Mouse (Mus musculus): Measurements from ENCODE around the gene Nt5c3b. TPM values are rescaled to one million over a fixed set of nuclear protein-coding genes. Genes with fewer than 3 reads are reported as not detected.

The Nt5c3b gene
- polyA plus RNA-seq, 1 experiment from 2014 or later: 69.6 TPM

DNA sequence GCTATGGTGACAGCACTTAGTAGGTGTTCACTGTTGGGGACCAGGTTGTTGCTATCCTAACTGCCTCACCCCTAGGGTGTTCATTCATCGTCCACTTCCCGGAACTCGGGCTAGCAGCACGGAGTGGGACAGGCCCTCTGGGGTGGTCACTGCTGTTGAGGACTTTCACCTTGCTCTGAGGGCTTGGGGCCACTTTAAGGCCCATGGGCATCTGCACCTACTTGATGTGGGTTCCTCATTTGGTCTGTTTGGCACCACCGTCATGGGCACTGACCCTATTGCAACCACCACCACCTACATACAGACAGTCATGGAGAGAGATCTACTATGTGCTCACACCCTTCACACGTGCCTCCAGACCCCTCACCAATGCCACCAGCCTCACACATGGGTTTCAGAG, 54.5 kb downstream of the Nt5c3b start:
- Histone ChIP-seq H3K27ac (replicated peaks) (peak overlapping the region; percentile 93), H3K27me3 (ENCODE audit: control insufficient read depth, insufficient read depth, low read length) (no peaks in the 10 kb centered on the region), H3K9ac (ENCODE audit: low read length) (0 out of 2 replicates have a peak overlapping the region, but pooled peaks have one; percentile 32), H3K4me3 (ENCODE audit: low read depth, low read length) (no peak overlapping the region), H3K4me1 (replicated peaks; ENCODE audit: control insufficient read depth, insufficient read depth) (peaks cover 39% of the 10 kb centered on the region), H3K4me2 (replicated peaks; ENCODE audit: low read depth) (peak overlapping the region; percentile 34), H3K36me3 (ENCODE audit: control insufficient read depth, insufficient read depth, low read length) (peaks cover 24% of the 10 kb centered on the region), H3K9me3 (ENCODE audit: control insufficient read depth, low read length) (no peaks in the 10 kb centered on the region)
- ATAC-seq (ENCODE audit: low FRiP score, low TSS enrichment): no peak
- TF ChIP-seq EP300 (optimal IDR thresholded peaks at IDR 0.05) (no peak), CTCF (IDR thresholded peaks at IDR 0.05; ENCODE audit: low read depth) (no peak)
- 65% methylated on average over 6 of the region's 6 CpGs for WGBS
- DNase-seq (ENCODE audit: low spot score): no peak

DNA sequence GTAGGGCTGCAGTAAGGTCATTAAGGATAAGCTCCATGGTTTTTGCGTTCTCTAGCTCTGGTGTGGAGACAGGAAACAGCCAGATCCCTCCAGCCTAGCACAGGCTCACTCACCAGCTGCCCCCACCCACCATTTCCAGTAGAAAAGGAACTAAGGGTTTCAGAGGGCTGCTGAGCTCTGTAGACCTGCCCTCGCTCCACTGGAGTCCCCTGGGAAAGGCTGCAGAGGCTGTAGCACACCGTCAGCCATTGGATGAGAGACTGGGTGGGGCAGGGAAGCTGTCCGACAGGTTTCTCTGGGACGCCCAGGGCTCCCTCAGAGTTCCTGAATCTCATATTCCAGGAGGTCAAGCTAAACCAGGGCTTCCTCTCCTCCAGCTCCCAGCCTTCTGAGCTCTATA, 55.0 kb downstream of the Nt5c3b start:
- H3K27me3 ChIP-seq (ENCODE audit: control insufficient read depth, insufficient read depth, low read length): no peaks in the 10 kb centered on the region
- DNase-seq (ENCODE audit: low spot score): peak; percentile 90
- no peaks in the 10 kb centered on the region for H3K9me3 ChIP-seq (ENCODE audit: control insufficient read depth, low read length)
- peak overlapping the region; percentile 93 for H3K27ac ChIP-seq (replicated peaks)
- 43% methylated on average over 5 of the region's 5 CpGs for WGBS
- peak; percentile 85 for ATAC-seq (ENCODE audit: low FRiP score, low TSS enrichment)
- no peak overlapping the region for H3K4me3 ChIP-seq (ENCODE audit: low read depth, low read length)
- peaks cover 27% of the 10 kb centered on the region for H3K36me3 ChIP-seq (ENCODE audit: control insufficient read depth, insufficient read depth, low read length)
- no peak overlapping the region for H3K4me2 ChIP-seq (replicated peaks; ENCODE audit: low read depth)
- TF ChIP-seq EP300 (optimal IDR thresholded peaks at IDR 0.05) (peak; percentile 55), CTCF (IDR thresholded peaks at IDR 0.05; ENCODE audit: low read depth) (no peak)
- peaks cover 39% of the 10 kb centered on the region for H3K4me1 ChIP-seq (replicated peaks; ENCODE audit: control insufficient read depth, insufficient read depth)
- H3K9ac ChIP-seq (ENCODE audit: low read length): peak overlapping the region; percentile 32; the same call in 1 of the 2 replicates

DNA sequence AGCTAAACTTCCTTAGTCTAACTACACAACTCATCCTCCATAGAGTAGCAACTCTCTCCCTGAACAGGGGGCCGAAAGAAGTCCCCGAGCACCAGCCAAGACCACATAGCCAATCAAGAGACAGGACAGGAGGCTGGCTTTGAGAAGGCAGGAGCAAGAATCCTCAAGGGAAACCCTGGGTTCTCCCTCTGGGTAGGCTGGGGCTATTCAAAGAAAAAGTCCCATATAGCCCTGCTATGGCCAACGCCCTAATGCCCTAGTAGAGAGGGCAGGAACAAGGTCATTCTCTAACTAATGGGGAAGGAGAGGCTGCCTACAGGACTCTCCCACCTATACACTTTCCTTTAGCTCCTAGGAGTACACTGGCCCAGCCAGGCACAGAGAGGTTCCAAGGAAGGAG, 56.6 kb downstream of the Nt5c3b start:
- no peak for ATAC-seq (ENCODE audit: low FRiP score, low TSS enrichment)
- H3K4me2 ChIP-seq (replicated peaks; ENCODE audit: low read depth): no peak overlapping the region
- DNase-seq (ENCODE audit: low spot score): no peak
- H3K27me3 ChIP-seq (ENCODE audit: control insufficient read depth, insufficient read depth, low read length): no peaks in the 10 kb centered on the region
- H3K27ac ChIP-seq (replicated peaks): peak overlapping the region; percentile 93
- H3K36me3 ChIP-seq (ENCODE audit: control insufficient read depth, insufficient read depth, low read length): peaks cover 34% of the 10 kb centered on the region
- peaks cover 26% of the 10 kb centered on the region for H3K4me1 ChIP-seq (replicated peaks; ENCODE audit: control insufficient read depth, insufficient read depth)
- TF ChIP-seq EP300 (optimal IDR thresholded peaks at IDR 0.05) (no peak), CTCF (IDR thresholded peaks at IDR 0.05; ENCODE audit: low read depth) (no peak)
- no peak overlapping the region for H3K9ac ChIP-seq (ENCODE audit: low read length)
- no peaks in the 10 kb centered on the region for H3K9me3 ChIP-seq (ENCODE audit: control insufficient read depth, low read length)
- WGBS: 84% methylated on average over 3 of the region's 3 CpGs
- no peak overlapping the region for H3K4me3 ChIP-seq (ENCODE audit: low read depth, low read length)

DNA sequence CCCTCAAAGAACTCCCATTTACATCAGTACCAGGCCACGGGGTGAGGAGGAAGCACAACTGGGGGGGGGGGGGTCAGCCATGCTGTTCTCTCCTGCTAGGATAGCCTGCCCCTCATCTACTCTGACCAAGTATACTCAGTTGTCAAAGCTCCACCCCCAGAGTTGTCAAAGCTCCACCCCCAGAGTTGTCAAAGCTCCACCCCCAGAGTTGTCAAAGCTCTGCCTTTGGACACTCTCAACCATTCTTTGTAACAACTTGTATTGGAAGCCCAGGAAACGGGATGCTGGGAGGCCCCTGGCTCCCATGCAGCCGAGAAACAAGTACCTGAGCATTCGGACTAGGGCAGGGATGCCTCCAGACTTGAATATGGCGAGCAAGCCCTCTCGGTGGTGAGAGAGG, 58.9 kb downstream of the Nt5c3b start:
- 88% methylated on average over 6 of the region's 6 CpGs for WGBS
- no peak overlapping the region for H3K9ac ChIP-seq (ENCODE audit: low read length)
- H3K9me3 ChIP-seq (ENCODE audit: control insufficient read depth, low read length): no peaks in the 10 kb centered on the region
- TF ChIP-seq EP300 (optimal IDR thresholded peaks at IDR 0.05) (no peak), CTCF (IDR thresholded peaks at IDR 0.05; ENCODE audit: low read depth) (no peak)
- DNase-seq (ENCODE audit: low spot score) (no peak), ATAC-seq (ENCODE audit: low FRiP score, low TSS enrichment) (no peak)
- H3K36me3 ChIP-seq (ENCODE audit: control insufficient read depth, insufficient read depth, low read length): peaks cover 49% of the 10 kb centered on the region
- H3K4me1 ChIP-seq (replicated peaks; ENCODE audit: control insufficient read depth, insufficient read depth): peaks cover 7% of the 10 kb centered on the region; the same call in 1 of the 2 replicates
- no peak overlapping the region for H3K4me2 ChIP-seq (replicated peaks; ENCODE audit: low read depth)
- no peaks in the 10 kb centered on the region for H3K27me3 ChIP-seq (ENCODE audit: control insufficient read depth, insufficient read depth, low read length)
- H3K27ac ChIP-seq (replicated peaks): no peak overlapping the region
- H3K4me3 ChIP-seq (ENCODE audit: low read depth, low read length): no peak overlapping the region

DNA sequence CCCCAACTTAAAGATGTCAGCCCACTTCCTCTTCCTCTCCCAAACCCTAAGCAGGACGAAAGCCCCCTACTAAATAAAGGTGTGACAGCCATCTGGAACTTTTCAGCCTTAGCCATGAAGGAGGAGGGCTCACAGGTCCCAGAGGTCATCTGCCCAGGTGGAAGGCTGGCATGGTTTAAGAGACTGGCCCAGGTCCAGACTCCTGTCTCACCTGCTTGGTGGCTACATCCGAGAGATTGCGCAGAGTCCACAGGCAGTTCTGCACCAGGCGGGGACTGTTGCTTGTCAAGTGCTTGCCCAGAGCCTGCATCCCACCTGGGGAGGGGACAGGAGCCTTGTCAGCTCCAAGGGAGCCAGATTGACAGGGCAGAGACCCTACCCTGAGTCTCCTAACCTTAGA, 62.3 kb downstream of the Nt5c3b start:
- Histone ChIP-seq H3K4me1 (replicated peaks; ENCODE audit: control insufficient read depth, insufficient read depth) (no peaks in the 10 kb centered on the region), H3K27me3 (ENCODE audit: control insufficient read depth, insufficient read depth, low read length) (no peaks in the 10 kb centered on the region), H3K27ac (replicated peaks) (no peak overlapping the region), H3K4me3 (ENCODE audit: low read depth, low read length) (no peak overlapping the region), H3K4me2 (replicated peaks; ENCODE audit: low read depth) (no peak overlapping the region), H3K36me3 (ENCODE audit: control insufficient read depth, insufficient read depth, low read length) (peaks cover 50% of the 10 kb centered on the region), H3K9me3 (ENCODE audit: control insufficient read depth, low read length) (no peaks in the 10 kb centered on the region), H3K9ac (ENCODE audit: low read length) (no peak overlapping the region)
- no peak for TF ChIP-seq EP300 (optimal IDR thresholded peaks at IDR 0.05)
- no peak for TF ChIP-seq CTCF (IDR thresholded peaks at IDR 0.05; ENCODE audit: low read depth)
- ATAC-seq (ENCODE audit: low FRiP score, low TSS enrichment) (0 out of 2 replicates have a peak, but pooled peaks have one; percentile 1), DNase-seq (ENCODE audit: low spot score) (no peak)
- WGBS: 79% methylated on average over 4 of the region's 4 CpGs

DNA sequence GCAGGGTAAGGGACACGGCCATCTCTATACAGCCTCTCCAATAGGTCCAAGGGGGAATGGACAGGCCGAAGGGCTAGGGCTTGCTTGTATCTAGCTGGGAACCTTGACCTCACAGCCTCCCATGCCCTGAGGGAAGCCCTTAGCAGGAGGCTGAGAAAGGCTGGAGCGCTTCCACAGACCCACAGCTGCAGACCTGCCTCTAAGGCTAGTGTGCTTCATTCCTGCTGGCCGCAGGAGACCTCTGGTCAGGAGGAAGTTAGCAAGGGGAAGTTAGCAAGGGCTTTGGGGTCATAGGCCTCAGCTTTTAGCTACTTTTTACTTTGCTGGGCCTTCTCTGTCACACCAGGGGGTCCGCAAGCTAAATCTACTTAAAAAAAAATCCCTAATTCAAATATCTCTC, 63.2 kb downstream of the Nt5c3b start:
- Histone ChIP-seq H3K4me2 (replicated peaks; ENCODE audit: low read depth) (no peak overlapping the region), H3K36me3 (ENCODE audit: control insufficient read depth, insufficient read depth, low read length) (peaks cover 52% of the 10 kb centered on the region), H3K9ac (ENCODE audit: low read length) (no peak overlapping the region), H3K27me3 (ENCODE audit: control insufficient read depth, insufficient read depth, low read length) (no peaks in the 10 kb centered on the region), H3K4me1 (replicated peaks; ENCODE audit: control insufficient read depth, insufficient read depth) (no peaks in the 10 kb centered on the region), H3K4me3 (ENCODE audit: low read depth, low read length) (no peak overlapping the region), H3K9me3 (ENCODE audit: control insufficient read depth, low read length) (no peaks in the 10 kb centered on the region), H3K27ac (replicated peaks) (no peak overlapping the region)
- DNase-seq (ENCODE audit: low spot score) (no peak), ATAC-seq (ENCODE audit: low FRiP score, low TSS enrichment) (no peak)
- 96% methylated on average over 5 of the region's 5 CpGs for WGBS
- TF ChIP-seq EP300 (optimal IDR thresholded peaks at IDR 0.05) (no peak), CTCF (IDR thresholded peaks at IDR 0.05; ENCODE audit: low read depth) (no peak)
